Mouse (Mus musculus): ENCODE measurements around the gene Apoa4.

Gene Apoa4

GRCm38 (mm10) chr9:46272070-46272469 is 31.6 kb downstream of the Apoa4 start:
- no peak for DNase-seq (ENCODE audit: extremely low read depth, low read depth, low spot score)

- peak; percentile 37 for DNase-seq (ENCODE audit: extremely low read depth, low read depth, low spot score)
Observed at GRCm38 (mm10) chr9:46272677-46273454, 32.4 kb downstream of the Apoa4 start, which contains the start of gene Zpr1. Zpr1 (plus strand) TSS chr9:46273064.

DNA sequence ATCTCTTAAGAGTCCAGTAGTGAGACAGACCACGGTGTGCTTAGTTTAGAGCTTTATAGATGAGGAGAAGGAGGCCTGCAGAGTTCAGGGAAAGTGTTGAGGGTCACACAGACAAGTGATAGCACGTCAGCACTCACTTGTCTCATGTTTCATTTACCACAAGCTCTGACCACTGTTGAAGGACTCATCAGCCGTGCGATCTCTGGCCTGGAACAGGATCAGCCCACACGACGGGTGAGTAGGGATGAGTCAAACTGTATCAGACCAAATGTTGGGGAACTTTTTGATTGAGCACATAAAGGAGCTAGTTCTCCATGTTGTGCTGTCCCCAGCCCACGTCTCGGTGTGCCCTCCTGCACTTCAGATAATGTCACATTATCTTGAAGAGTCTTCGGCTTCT is 34.0 kb downstream of the Apoa4 start:
- no peak for DNase-seq (ENCODE audit: extremely low read depth, low read depth, low spot score)

- DNase-seq (ENCODE audit: extremely low read depth, low read depth, low spot score) = peak; percentile 37
Observed at GRCm38 (mm10) chr9:46282631-46283436, 42.3 kb downstream of the Apoa4 start, which contains the start of gene Bud13. Bud13 (plus strand) TSS chr9:46283008.

Data from fat pad, adult 2 months (tissue).